Comparison of ENCODE assay signal across 14 mouse cellular contexts in the genomic region with DNA sequence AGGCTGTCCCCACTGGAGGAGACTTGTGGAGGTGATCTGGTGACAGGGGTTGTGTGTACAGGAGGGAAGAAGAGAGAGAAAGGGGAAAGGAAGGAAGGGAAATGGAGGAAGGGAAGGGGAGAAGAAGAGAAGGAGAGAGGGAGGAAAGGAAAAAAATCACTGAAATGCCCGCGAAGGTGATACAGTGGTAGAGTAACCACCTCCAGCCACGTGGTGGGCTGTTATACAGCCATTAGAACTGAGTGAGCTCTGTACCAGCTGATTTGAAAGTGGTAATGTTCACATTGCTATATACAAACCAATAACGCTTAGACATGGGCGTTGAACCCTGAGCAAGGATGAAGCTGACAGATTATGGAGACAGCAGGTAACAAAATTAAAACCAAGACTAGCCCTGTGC. TPM values are rescaled to one million over a fixed set of nuclear protein-coding genes. Genes with fewer than 3 reads are reported as not detected.
DNase-seq lines count a peak whose midpoint lies in the region; ATAC-seq and TF ChIP-seq lines count a peak whose summit lies in the region.
"Had no signal": no experiment of that assay in that cellular context is flagged by ENCODE, and none has a peak within 500 bp of the region (broad histone marks: within the 10 kb centered on the region; RNA-seq: fewer than 3 reads in every experiment).

No protein-coding gene starts in this region.

- 52% methylated on average over 5 of the region's 5 CpGs for WGBS in kidney, postnatal 0 days
- 55% methylated on average over 5 of the region's 5 CpGs for WGBS in hindbrain, embryonic 12.5 days
- 39% methylated on average over 5 of the region's 5 CpGs for WGBS in midbrain, embryonic 13.5 days

- H3K27me3 ChIP-seq in kidney, postnatal 0 days (ENCODE audit: insufficient read depth, low read length), result no peaks in the 10 kb centered on the region
- no peaks in the 10 kb centered on the region for H3K27me3 ChIP-seq in hindbrain, embryonic 12.5 days
- H3K27me3 ChIP-seq in midbrain, embryonic 13.5 days, result no peaks in the 10 kb centered on the region
- H3K27me3 ChIP-seq: embryonic facial prominence, embryonic 12.5 days had no signal

- intact Hi-C loops in left cerebral cortex, postnatal 25 days (cut with DNase I), result no loop called here

- peak overlapping the region; percentile 57 for H3K27ac ChIP-seq in kidney, postnatal 0 days
- H3K27ac ChIP-seq in hindbrain, embryonic 12.5 days, result peak overlapping the region; percentile 79
- H3K27ac ChIP-seq in midbrain, embryonic 13.5 days, result peak overlapping the region; percentile 94
- H3K27ac ChIP-seq: embryonic facial prominence, embryonic 12.5 days; heart, adult 2 months had no signal

- ATAC-seq in kidney, postnatal 0 days (replicated peaks; ENCODE audit: low FRiP score, low read depth), result no peak
- peak; percentile 38; the same call in 1 of the 2 replicates for ATAC-seq in hindbrain, embryonic 12.5 days (ENCODE audit: low FRiP score)
- ATAC-seq in midbrain, embryonic 13.5 days, result peak; percentile 51

- H3K4me2 ChIP-seq in kidney, postnatal 0 days (ENCODE audit: low read length), result no peak overlapping the region
- peak overlapping the region; percentile 9; the same call in 1 of the 2 replicates for H3K4me2 ChIP-seq in hindbrain, embryonic 12.5 days (replicated peaks)
- H3K4me2 ChIP-seq in midbrain, embryonic 13.5 days (replicated peaks), result peak overlapping the region; percentile 32
- H3K4me2 ChIP-seq: embryonic facial prominence, embryonic 12.5 days had no signal

- H3K36me3 ChIP-seq in kidney, postnatal 0 days (ENCODE audit: insufficient read depth, low read length), result no peaks in the 10 kb centered on the region
- H3K36me3 ChIP-seq in hindbrain, embryonic 12.5 days, result no peaks in the 10 kb centered on the region
- no peaks in the 10 kb centered on the region for H3K36me3 ChIP-seq in midbrain, embryonic 13.5 days
- H3K36me3 ChIP-seq: embryonic facial prominence, embryonic 12.5 days had no signal

- no peak for DNase-seq in kidney, postnatal 0 days (ENCODE audit: low spot score)
- no peak for DNase-seq in kidney, postnatal 36 days
- DNase-seq in embryo, embryonic 10.5 days (ENCODE audit: low spot score), result no peak
- no peak for DNase-seq in heart, adult 9 months (ENCODE audit: low spot score in 2 of 2)
- no peak for DNase-seq in left cerebral cortex, postnatal 25 days (ENCODE audit: low spot score in 2 of 2)
- DNase-seq: heart, adult 2 months; heart, postnatal 10 days; liver; lung, adult 18-20 months; lung, postnatal 36 days had no signal

- no peaks in the 10 kb centered on the region for H3K4me1 ChIP-seq in kidney, postnatal 0 days (replicated peaks; ENCODE audit: insufficient read depth, low read length)
- peaks cover 33% of the 10 kb centered on the region for H3K4me1 ChIP-seq in hindbrain, embryonic 12.5 days
- peaks cover 45% of the 10 kb centered on the region for H3K4me1 ChIP-seq in midbrain, embryonic 13.5 days (replicated peaks)

- H3K9ac ChIP-seq in kidney, postnatal 0 days (ENCODE audit: low read depth, low read length), result no peak overlapping the region
- no peak overlapping the region for H3K9ac ChIP-seq in hindbrain, embryonic 12.5 days
- 0 out of 2 replicates have a peak overlapping the region, but pooled peaks have one; percentile 2 for H3K9ac ChIP-seq in midbrain, embryonic 13.5 days (replicated peaks)
- H3K9ac ChIP-seq: embryonic facial prominence, embryonic 12.5 days had no signal

- no peak for TF ChIP-seq CTCF in kidney, postnatal 0 days (IDR thresholded peaks at IDR 0.05; ENCODE audit: low read depth)

- H3K9me3 ChIP-seq in kidney, postnatal 0 days (replicated peaks; ENCODE audit: low read length), result no peaks in the 10 kb centered on the region
- H3K9me3 ChIP-seq in hindbrain, embryonic 12.5 days (replicated peaks), result no peaks in the 10 kb centered on the region
- H3K9me3 ChIP-seq in midbrain, embryonic 13.5 days, result no peaks in the 10 kb centered on the region
- H3K9me3 ChIP-seq: embryonic facial prominence, embryonic 12.5 days had no signal

- no peak overlapping the region for H3K4me3 ChIP-seq in kidney, postnatal 0 days (replicated peaks; ENCODE audit: low read depth, low read length)
- no peak overlapping the region for H3K4me3 ChIP-seq in hindbrain, embryonic 12.5 days
- H3K4me3 ChIP-seq in midbrain, embryonic 13.5 days (replicated peaks), result no peak overlapping the region
- H3K4me3 ChIP-seq: embryonic facial prominence, embryonic 12.5 days; heart, adult 2 months had no signal

RNA-seq across cellular contexts. Expression of gene Hrh2, which starts 20.6 kb away (rescaled TPM):
- polyA plus RNA-seq in kidney, postnatal 0 days (2015; fragmentation: Nextera tagmentation; extraction: Ambion mirVana), result 0.05 TPM in 1 of 2 replicates, not detected in the other
- polyA plus RNA-seq in hindbrain, embryonic 12.5 days (2016; fragmentation: Nextera tagmentation; extraction: Ambion mirVana), result 0.12 and 0.22 TPM in 2 replicates
- 0.28 and 0.40 TPM in 2 replicates for polyA plus RNA-seq in midbrain, embryonic 13.5 days (2015; fragmentation: Nextera tagmentation; extraction: Ambion mirVana)
- 10 to 100 TPM; 15.3 to 15.7 TPM for total RNA-seq in left cerebral cortex, postnatal 25 days (2021)
- polyA plus RNA-seq: C2C12 had no signal
